Mouse (Mus musculus) C2C12 (cell line): ENCODE results near the gene Ror1.

Experiments
- CTCF ChIP-seq: IDR thresholded peaks from one replicate; pipeline ENCODE4 v1.5.1; 2011; ENCODE audit not compliant: control insufficient read depth, insufficient read depth, insufficient read length
- MAX ChIP-seq: IDR thresholded peaks from one replicate; pipeline ENCODE4 v1.6.1; 2011; ENCODE audit warnings: mild to moderate bottlenecking, control low read depth
- MYOD1 ChIP-seq: IDR thresholded peaks from one replicate; pipeline ENCODE4 v1.6.1; 2011; ENCODE audit warnings: low read depth; ENCODE audit not compliant: control insufficient read depth, insufficient read length
- MYOG ChIP-seq: IDR thresholded peaks from one replicate; pipeline ENCODE4 v1.6.1; 2011; ENCODE audit not compliant: control insufficient read depth, insufficient read length; ENCODE audit errors: extremely low read depth
- USF1 ChIP-seq: IDR thresholded peaks from one replicate; pipeline ENCODE4 v1.6.1; 2011; ENCODE audit warnings: low read depth, mild to moderate bottlenecking, control low read depth, moderate library complexity

- TF ChIP-seq MAX (no peak), CTCF (no peak), USF1 (no peak), MYOG (no peak), MYOD1 (no peak)
Measured at GRCm38 (mm10) chr4:100196255-100196793, 100.7 kb downstream of the Ror1 start.
